Mouse (Mus musculus): ENCODE results near the gene Commd7. TPM values are rescaled to one million over a fixed set of nuclear protein-coding genes. Genes with fewer than 3 reads are reported as not detected.

Commd7 gene
- polyA plus RNA-seq, 1 experiment: 16.5 TPM

GRCm38 (mm10) chr2:153650014-153650687 lies 17.6 kb upstream of the Commd7 start:
- no peak overlapping the region for H3K27ac ChIP-seq (ENCODE audit: insufficient read depth, low read length)
- H3K4me3 ChIP-seq (ENCODE audit: low read depth, low read length): peak overlapping the region; percentile 77
- peak overlapping the region; percentile 76 for H3K9ac ChIP-seq (ENCODE audit: low read depth, poor library complexity, severe bottlenecking)
- H3K9me3 ChIP-seq (replicated peaks; ENCODE audit: control insufficient read depth, insufficient read depth, low read length, poor library complexity, severe bottlenecking): no peaks in the 10 kb centered on the region
- no peaks in the 10 kb centered on the region for H3K4me1 ChIP-seq (ENCODE audit: control insufficient read depth, insufficient read depth, low read length)
- H3K27me3 ChIP-seq (ENCODE audit: control insufficient read depth, insufficient read depth, low read length, poor library complexity, severe bottlenecking): no peaks in the 10 kb centered on the region
- TF ChIP-seq EP300 (IDR thresholded peaks at IDR 0.05; ENCODE audit: insufficient read depth, low read depth, low read length) (peak; percentile 79), POLR2A (IDR thresholded peaks at IDR 0.05; ENCODE audit: insufficient read depth, low read length) (no peak)
- no peaks in the 10 kb centered on the region; the same call in 1 of the 2 replicates for H3K36me3 ChIP-seq (ENCODE audit: control insufficient read depth, insufficient read depth, low read length, poor library complexity, severe bottlenecking)

- no peak within 1 kb of the TSS for H3K27ac ChIP-seq (ENCODE audit: insufficient read depth, low read length)
- TF ChIP-seq POLR2A (IDR thresholded peaks at IDR 0.05; ENCODE audit: insufficient read depth, low read length) (no peak), EP300 (IDR thresholded peaks at IDR 0.05; ENCODE audit: insufficient read depth, low read depth, low read length) (no peak), CTCF (IDR thresholded peaks at IDR 0.05; ENCODE audit: low read depth, low read length) (no peak)
- no peaks in the 10 kb centered on the region for H3K9me3 ChIP-seq (replicated peaks; ENCODE audit: control insufficient read depth, insufficient read depth, low read length, poor library complexity, severe bottlenecking)
- no peaks in the 10 kb centered on the region for H3K36me3 ChIP-seq (ENCODE audit: control insufficient read depth, insufficient read depth, low read length, poor library complexity, severe bottlenecking)
- H3K4me1 ChIP-seq (ENCODE audit: control insufficient read depth, insufficient read depth, low read length): no peaks in the 10 kb centered on the region
- H3K4me3 ChIP-seq (ENCODE audit: low read depth, low read length): peak within 1 kb of the TSS; percentile 77
- H3K9ac ChIP-seq (ENCODE audit: low read depth, poor library complexity, severe bottlenecking): peak within 1 kb of the TSS; percentile 76
- no peaks in the 10 kb centered on the region for H3K27me3 ChIP-seq (ENCODE audit: control insufficient read depth, insufficient read depth, low read length, poor library complexity, severe bottlenecking)
These were observed 16.9 kb upstream of the Commd7 start, which contains the start of gene Dnmt3b for GRCm38 (mm10) chr2:153649298-153650013. Gene Dnmt3b (plus strand): TSS chr2:153649450.

- no peak overlapping the region for H3K27ac ChIP-seq (ENCODE audit: insufficient read depth, low read length)
- peak overlapping the region; percentile 76 for H3K9ac ChIP-seq (ENCODE audit: low read depth, poor library complexity, severe bottlenecking)
- H3K9me3 ChIP-seq (replicated peaks; ENCODE audit: control insufficient read depth, insufficient read depth, low read length, poor library complexity, severe bottlenecking): no peaks in the 10 kb centered on the region
- no peaks in the 10 kb centered on the region for H3K36me3 ChIP-seq (ENCODE audit: control insufficient read depth, insufficient read depth, low read length, poor library complexity, severe bottlenecking)
- no peaks in the 10 kb centered on the region for H3K4me1 ChIP-seq (ENCODE audit: control insufficient read depth, insufficient read depth, low read length)
- H3K4me3 ChIP-seq (ENCODE audit: low read depth, low read length): peak overlapping the region; percentile 58
- H3K27me3 ChIP-seq (ENCODE audit: control insufficient read depth, insufficient read depth, low read length, poor library complexity, severe bottlenecking): no peaks in the 10 kb centered on the region
- TF ChIP-seq POLR2A (IDR thresholded peaks at IDR 0.05; ENCODE audit: insufficient read depth, low read length) (no peak), CTCF (IDR thresholded peaks at IDR 0.05; ENCODE audit: low read depth, low read length) (no peak), EP300 (IDR thresholded peaks at IDR 0.05; ENCODE audit: insufficient read depth, low read depth, low read length) (no peak)
These were observed 16.3 kb upstream of the Commd7 start for GRCm38 (mm10) chr2:153648773-153649297.

GRCm38 (mm10) chr2:153642999-153643398 lies 10.4 kb upstream of the Commd7 start:
- Histone ChIP-seq H3K4me1 (ENCODE audit: control insufficient read depth, insufficient read depth, low read length) (peaks cover 11% of the 10 kb centered on the region), H3K4me3 (ENCODE audit: low read depth, low read length) (no peak overlapping the region), H3K27me3 (ENCODE audit: control insufficient read depth, insufficient read depth, low read length, poor library complexity, severe bottlenecking) (no peaks in the 10 kb centered on the region), H3K9me3 (replicated peaks; ENCODE audit: control insufficient read depth, insufficient read depth, low read length, poor library complexity, severe bottlenecking) (no peaks in the 10 kb centered on the region), H3K36me3 (ENCODE audit: control insufficient read depth, insufficient read depth, low read length, poor library complexity, severe bottlenecking) (no peaks in the 10 kb centered on the region), H3K27ac (ENCODE audit: insufficient read depth, low read length) (peak overlapping the region; percentile 2; the same call in 1 of the 2 replicates), H3K9ac (ENCODE audit: low read depth, poor library complexity, severe bottlenecking) (no peak overlapping the region)
- no peak for TF ChIP-seq CTCF (IDR thresholded peaks at IDR 0.05; ENCODE audit: low read depth, low read length)
- no peak for TF ChIP-seq POLR2A (IDR thresholded peaks at IDR 0.05; ENCODE audit: insufficient read depth, low read length)
- peak; percentile 84 for TF ChIP-seq EP300 (IDR thresholded peaks at IDR 0.05; ENCODE audit: insufficient read depth, low read depth, low read length)

DNA sequence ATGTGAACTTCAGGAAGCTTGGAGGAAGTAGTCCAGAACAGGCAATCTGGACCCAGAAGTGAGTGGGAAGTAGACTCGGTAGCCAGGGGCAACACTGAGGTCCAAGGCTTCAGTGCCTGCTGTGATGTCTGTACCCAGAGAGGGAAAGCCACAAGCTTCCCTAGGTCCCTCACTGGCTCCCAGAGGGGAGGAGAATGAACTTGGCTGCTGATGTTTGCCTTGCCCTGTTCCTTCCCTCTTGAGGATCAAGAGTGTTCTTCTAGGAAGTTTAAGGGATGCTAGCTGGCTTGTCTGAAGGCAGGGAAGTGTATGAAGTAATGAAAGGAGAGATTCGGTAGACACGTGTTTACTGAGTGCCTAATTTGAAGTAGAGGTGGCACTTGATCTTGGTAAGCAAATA lies 9.9 kb upstream of the Commd7 start:
- H3K9me3 ChIP-seq (replicated peaks; ENCODE audit: control insufficient read depth, insufficient read depth, low read length, poor library complexity, severe bottlenecking): no peaks in the 10 kb centered on the region

More for the DNA sequence above, 9.9 kb upstream of the Commd7 start:
- H3K9ac ChIP-seq (ENCODE audit: low read depth, poor library complexity, severe bottlenecking): no peak overlapping the region
- peak overlapping the region; percentile 2; the same call in 1 of the 2 replicates for H3K27ac ChIP-seq (ENCODE audit: insufficient read depth, low read length)
- TF ChIP-seq POLR2A (IDR thresholded peaks at IDR 0.05; ENCODE audit: insufficient read depth, low read length) (no peak), EP300 (IDR thresholded peaks at IDR 0.05; ENCODE audit: insufficient read depth, low read depth, low read length) (no peak), CTCF (IDR thresholded peaks at IDR 0.05; ENCODE audit: low read depth, low read length) (no peak)
- peaks cover 11% of the 10 kb centered on the region for H3K4me1 ChIP-seq (ENCODE audit: control insufficient read depth, insufficient read depth, low read length)
- H3K27me3 ChIP-seq (ENCODE audit: control insufficient read depth, insufficient read depth, low read length, poor library complexity, severe bottlenecking): no peaks in the 10 kb centered on the region
- no peaks in the 10 kb centered on the region for H3K36me3 ChIP-seq (ENCODE audit: control insufficient read depth, insufficient read depth, low read length, poor library complexity, severe bottlenecking)
- no peak overlapping the region for H3K4me3 ChIP-seq (ENCODE audit: low read depth, low read length)

All from ES-Bruce4 (cell line).